Mouse (Mus musculus) Patski (cell line): ENCODE data around the gene Ephb1. TPM values are rescaled to one million over a fixed set of nuclear protein-coding genes. Genes with fewer than 3 reads are reported as not detected.

ENCODE experiments used
- ATAC-seq: fragments of 100-300 bp; one replicate; pipeline ENCODE4 v1.8.0; 2021
- CTCF ChIA-PET: fragments of 350-600 bp; sonication (Branson Sonifier 250); formaldehyde crosslinking; loops from one replicate; lab custom pipeline; 2022; ENCODE audit warnings: inconsistent platforms; lab: Charles Lee
- POLR2A ChIA-PET: fragments of 350-600 bp; sonication (Branson Sonifier 250); formaldehyde crosslinking; loops from one replicate; lab custom pipeline; 2022; ENCODE audit warnings: antibody characterized with exemption, inconsistent platforms; lab: Charles Lee
- DNase-seq: peaks from one replicate; pipeline ENCODE4 v3.0.0-alpha.2; 2011; ENCODE audit warnings: low read depth, low spot score
- H3K27me3 ChIP-seq: fragments of 371-371 bp; one replicate; pipeline ENCODE4 v1.5.1; 2021
- CTCF ChIP-seq: fragments of 100-300 bp; IDR thresholded peaks from one replicate; pipeline ENCODE4 v1.5.1; 2021
- in situ Hi-C: fragments of 300-500 bp; cut with MboI; formaldehyde crosslinking; loops from 3 replicates; pipeline ENCODE4 v1.11.1; 2018; ENCODE audit warnings: low pct_unique_long_range_greater_than_20kb, mixed read lengths
- polyA plus RNA-seq: library from polyadenylated mRNA; unstranded; gene quantifications from one replicate; pipeline ENCODE4 v1.2.3, GENCODE M21; 2021

Gene Ephb1
- polyA plus RNA-seq, 1 experiment from 2014 or later, result 8.5 TPM

- in situ Hi-C loops, result no loop called here
- ATAC-seq (no peak), DNase-seq (no peak)
- TF ChIP-seq CTCF, result no peak
- peaks cover under 1% of the 10 kb centered on the region for H3K27me3 ChIP-seq
- ChIA-PET POLR2A (interaction anchor here (0.7 kb wide), 1 partner anchor 917 kb away, joined by 3 read pairs; no protein-coding TSS in a partner anchor), CTCF (no interaction called here)
Measured at GRCm38 (mm10) chr9:102189406-102189805, 165.1 kb downstream of the Ephb1 start.

- in situ Hi-C loops, result no loop called here
- POLR2A ChIA-PET, result no interaction called here
- peaks cover 6% of the 10 kb centered on the region for H3K27me3 ChIP-seq
- TF ChIP-seq CTCF, result no peak
- ATAC-seq (no peak), DNase-seq (no peak)
- CTCF ChIA-PET, result interaction anchor here (1.4 kb wide), 1 partner anchor 18 kb away, joined by 3 read pairs; no protein-coding TSS in a partner anchor
Measured at GRCm38 (mm10) chr9:102183663-102184274, 170.7 kb downstream of the Ephb1 start.

GRCm38 (mm10) chr9:102181810-102182490 is 172.5 kb downstream of the Ephb1 start:
- peaks cover 6% of the 10 kb centered on the region for H3K27me3 ChIP-seq
- ChIA-PET CTCF (no interaction called here), POLR2A (interaction anchor here (0.6 kb wide), 1 partner anchor 30 kb away, joined by 3 read pairs; no protein-coding TSS in a partner anchor)
- in situ Hi-C loops, result no loop called here
- DNase-seq (no peak), ATAC-seq (no peak)
- no peak for TF ChIP-seq CTCF

GRCm38 (mm10) chr9:102181276-102181675 is 173.2 kb downstream of the Ephb1 start:
- ChIA-PET POLR2A (interaction anchor here (0.6 kb wide), 1 partner anchor 30 kb away, joined by 3 read pairs; no protein-coding TSS in a partner anchor), CTCF (no interaction called here)
- ATAC-seq, result peak; percentile 12
- in situ Hi-C loops, result no loop called here
- TF ChIP-seq CTCF, result no peak
- no peak for DNase-seq
- peaks cover 6% of the 10 kb centered on the region for H3K27me3 ChIP-seq

- ATAC-seq (no peak), DNase-seq (no peak)
- peaks cover 6% of the 10 kb centered on the region for H3K27me3 ChIP-seq
- CTCF ChIA-PET, result no interaction called here
- POLR2A ChIA-PET, result no interaction called here
- in situ Hi-C loops, result no loop called here
- no peak for TF ChIP-seq CTCF
Measured at GRCm38 (mm10) chr9:102180486-102180885, 174.0 kb downstream of the Ephb1 start.

- ChIA-PET CTCF (no interaction called here), POLR2A (interaction anchor here (0.7 kb wide), 1 partner anchor 236 kb away, joined by 3 read pairs; no protein-coding TSS in a partner anchor)
- DNase-seq, result no peak
- in situ Hi-C loops, result no loop called here
- no peak for ATAC-seq
- peaks cover 6% of the 10 kb centered on the region for H3K27me3 ChIP-seq
- no peak for TF ChIP-seq CTCF
Measured at GRCm38 (mm10) chr9:102180070-102180469, 174.4 kb downstream of the Ephb1 start.

- ATAC-seq (no peak), DNase-seq (no peak)
- CTCF ChIA-PET, result no interaction called here
- in situ Hi-C loops, result no loop called here
- no peaks in the 10 kb centered on the region for H3K27me3 ChIP-seq
- POLR2A ChIA-PET, result no interaction called here
- no peak for TF ChIP-seq CTCF
Measured at GRCm38 (mm10) chr9:102169706-102170105, 184.8 kb downstream of the Ephb1 start.

- ATAC-seq (no peak), DNase-seq (no peak)
- in situ Hi-C loops, result no loop called here
- no peaks in the 10 kb centered on the region for H3K27me3 ChIP-seq
- no peak for TF ChIP-seq CTCF
- CTCF ChIA-PET, result no interaction called here
- POLR2A ChIA-PET, result no interaction called here
Measured at GRCm38 (mm10) chr9:102155876-102156275, 198.6 kb downstream of the Ephb1 start.

GRCm38 (mm10) chr9:102139181-102139580 is 215.3 kb downstream of the Ephb1 start:
- ChIA-PET POLR2A (no interaction called here), CTCF (interaction anchor here (1.4 kb wide), 1 partner anchor 12 kb away, joined by 3 read pairs; no protein-coding TSS in a partner anchor)
- in situ Hi-C loops, result no loop called here
- ATAC-seq, result no peak
- no peak for TF ChIP-seq CTCF
- H3K27me3 ChIP-seq, result no peaks in the 10 kb centered on the region
- no peak for DNase-seq

GRCm38 (mm10) chr9:102138671-102139070 is 215.8 kb downstream of the Ephb1 start:
- no peak for DNase-seq
- ChIA-PET CTCF (interaction anchor here (1.9 kb wide), 1 partner anchor 25 kb away, joined by 3 read pairs; no protein-coding TSS in a partner anchor), POLR2A (no interaction called here)
- no peaks in the 10 kb centered on the region for H3K27me3 ChIP-seq
- in situ Hi-C loops, result no loop called here
- no peak for TF ChIP-seq CTCF
- ATAC-seq, result no peak

GRCm38 (mm10) chr9:102138187-102138586 is 216.3 kb downstream of the Ephb1 start:
- ATAC-seq, result no peak
- POLR2A ChIA-PET, result no interaction called here
- TF ChIP-seq CTCF, result no peak
- peaks cover 2% of the 10 kb centered on the region for H3K27me3 ChIP-seq
- in situ Hi-C loops, result no loop called here
- CTCF ChIA-PET, result interaction anchor here (1.9 kb wide), 1 partner anchor 26 kb away, joined by 3 read pairs; no protein-coding TSS in a partner anchor
- no peak for DNase-seq
